Mouse (Mus musculus): ENCODE results near the gene Lrp6.

DNA sequence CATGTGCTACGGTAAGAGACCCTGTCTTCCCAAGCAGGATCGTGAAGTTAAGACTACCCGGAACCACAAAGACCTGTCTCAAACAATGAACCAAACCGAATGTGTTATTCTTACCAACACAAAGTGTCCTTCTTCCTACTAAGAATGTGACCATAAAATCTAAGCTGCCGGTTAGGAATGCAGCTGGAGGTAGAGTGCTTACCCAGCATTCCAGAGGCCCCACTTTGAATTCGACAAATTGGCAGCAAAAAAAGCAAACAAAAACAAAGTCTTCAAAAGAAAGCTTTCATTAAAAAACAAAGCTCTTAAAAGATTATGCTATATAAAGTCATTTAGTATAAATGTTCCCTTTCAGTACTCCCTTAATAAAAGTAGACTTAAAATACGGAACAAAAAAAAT is 31.6 kb downstream of the Lrp6 start:
- no peak for TF ChIP-seq CTCF (IDR thresholded peaks at IDR 0.05; ENCODE audit: low read depth)
- no peak for TF ChIP-seq EP300 (IDR thresholded peaks at IDR 0.05; ENCODE audit: low read depth)

Data from heart, postnatal 0 days (tissue).